Mouse (Mus musculus) gastrocnemius, postnatal 25 days (tissue): ENCODE results near the gene Padi2. TPM values are rescaled to one million over a fixed set of nuclear protein-coding genes. Genes with fewer than 3 reads are reported as not detected.
A peak's percentile ranks its signal among the peaks of the same experiment; 100 is the strongest.

Source experiments
- DNase-seq: peaks from one replicate; pipeline ENCODE4 v3.0.0; 2022
- total RNA-seq, 2 experiments: library from RNA; stranded (reverse); gene quantifications; 1 replicate in 1 of 2; 2 replicates in 1 of 2; pipeline ENCODE4 v1.2.3; 2021

The Padi2 gene
- total RNA-seq, 2 experiments from 2014 or later = 148 to 165 TPM

GRCm38 (mm10) chr4:140959128-140959679, 53.1 kb downstream of the Padi2 start:
- DNase-seq = peak; percentile 35

- DNase-seq = peak; percentile 43
Measured at GRCm38 (mm10) chr4:140959715-140960479, 53.8 kb downstream of the Padi2 start.

GRCm38 (mm10) chr4:140960781-140961466, 54.8 kb downstream of the Padi2 start, which contains the start of gene Sdhb:
Gene Sdhb (plus strand): TSS chr4:140961203.
- peak; percentile 98 for DNase-seq

- DNase-seq = no peak
Measured at GRCm38 (mm10) chr4:140961467-140962206, 55.5 kb downstream of the Padi2 start.

GRCm38 (mm10) chr4:140962207-140962909, 56.2 kb downstream of the Padi2 start:
- DNase-seq = no peak

GRCm38 (mm10) chr4:140962950-140963349, 56.8 kb downstream of the Padi2 start:
- DNase-seq = peak; percentile 69

GRCm38 (mm10) chr4:140963941-140964597, 57.9 kb downstream of the Padi2 start:
- DNase-seq = no peak

GRCm38 (mm10) chr4:140964620-140965019, 58.5 kb downstream of the Padi2 start:
- DNase-seq = no peak

- no peak for DNase-seq
Measured at GRCm38 (mm10) chr4:140967386-140968159, 61.4 kb downstream of the Padi2 start.

- DNase-seq = no peak
Measured at GRCm38 (mm10) chr4:140971691-140972090, 65.5 kb downstream of the Padi2 start.

- DNase-seq = no peak
Measured at GRCm38 (mm10) chr4:140974408-140974807, 68.3 kb downstream of the Padi2 start.

- no peak for DNase-seq
Measured at GRCm38 (mm10) chr4:140975356-140975755, 69.2 kb downstream of the Padi2 start.

GRCm38 (mm10) chr4:140977278-140977677, 71.1 kb downstream of the Padi2 start:
- no peak for DNase-seq

GRCm38 (mm10) chr4:140977886-140978692, 71.9 kb downstream of the Padi2 start:
- no peak for DNase-seq

- no peak for DNase-seq
Measured at GRCm38 (mm10) chr4:140981605-140982004, 75.5 kb downstream of the Padi2 start.

- DNase-seq = no peak
Measured at GRCm38 (mm10) chr4:140982808-140983207, 76.7 kb downstream of the Padi2 start.

GRCm38 (mm10) chr4:140983442-140983841, 77.3 kb downstream of the Padi2 start:
- DNase-seq = peak; percentile 60

GRCm38 (mm10) chr4:140984544-140984943, 78.4 kb downstream of the Padi2 start:
- DNase-seq = no peak

- no peak for DNase-seq
Measured at GRCm38 (mm10) chr4:140986024-140986710, 80.0 kb downstream of the Padi2 start.
